Mouse (Mus musculus) hindbrain, postnatal 0 days (tissue): ENCODE measurements at regions not wholly inside any gene's neighbourhood (a gene's known extent, or its start where the extent isn't known, plus 50 kb on each side); places are given as distances from the start of the nearest gene placed in this dataset.

Experiments
- ATAC-seq: fragments of 200-750 bp; cut with Nextera tagmentation; 2 replicates; pipeline ENCODE4 v1.8.0; 2017; ENCODE audit warnings: mild to moderate bottlenecking, moderate TSS enrichment, moderate library complexity
- DNase-seq: peaks from one replicate; pipeline ENCODE4 v3.0.0-alpha.2; 2015; ENCODE audit warnings: low spot score
- H3K27ac ChIP-seq: fragments of 300-500 bp; sonication (generic); 2 replicates; pipeline ENCODE4 v1.5.1; 2014; ENCODE audit warnings: mild to moderate bottlenecking
- H3K27me3 ChIP-seq: fragments of 300-500 bp; sonication (generic); 2 replicates; pipeline ENCODE4 v1.6.1; 2014; ENCODE audit warnings: low read length, mixed read lengths; ENCODE audit not compliant: insufficient read depth
- H3K36me3 ChIP-seq: fragments of 300-500 bp; sonication (generic); 2 replicates; pipeline ENCODE4 v1.6.1; 2014; ENCODE audit warnings: low read length, mixed read lengths; ENCODE audit not compliant: insufficient read depth
- H3K4me1 ChIP-seq: fragments of 300-500 bp; sonication (generic); 2 replicates; pipeline ENCODE4 v1.6.1; 2014; ENCODE audit warnings: antibody characterized with exemption, low read length, mixed read lengths; ENCODE audit not compliant: insufficient read depth
- H3K4me2 ChIP-seq: fragments of 300-500 bp; sonication (generic); 2 replicates; pipeline ENCODE4 v1.6.1; 2014; ENCODE audit warnings: low read depth, mild to moderate bottlenecking, low read length, moderate library complexity, mixed read lengths
- H3K4me3 ChIP-seq: fragments of 300-500 bp; sonication (generic); 2 replicates; pipeline ENCODE4 v1.5.1; 2014; ENCODE audit warnings: low read length
- H3K9ac ChIP-seq: fragments of 300-500 bp; sonication (generic); replicated peaks from 2 replicates; pipeline ENCODE4 v1.6.1; 2014; ENCODE audit warnings: mild to moderate bottlenecking, low read length, moderate library complexity, mixed read lengths
- H3K9me3 ChIP-seq: fragments of 300-500 bp; sonication (generic); 2 replicates; pipeline ENCODE4 v1.6.1; 2016; ENCODE audit warnings: low read length, mixed read lengths
- CTCF ChIP-seq: IDR thresholded peaks from 2 replicates; pipeline ENCODE4 v1.5.1; 2016; ENCODE audit warnings: antibody characterized with exemption, control low read depth, low read depth
- WGBS: fragments of 180-500 bp; shearing (Covaris S2); extraction: QIAGEN DNeasy Blood & Tissue Kit; methylation state at CpG from one replicate; pipeline ENCODE4 v1.1.7; 2014; 5-methylcytosine and 5-hydroxymethylcytosine counted together

- H3K4me1 ChIP-seq = no peaks in the 10 kb centered on the region
- no peak overlapping the region for H3K4me3 ChIP-seq
- no peaks in the 10 kb centered on the region for H3K36me3 ChIP-seq
- no peaks in the 10 kb centered on the region for H3K27me3 ChIP-seq
- WGBS = 43% methylated on average over 1 of the region's 1 CpGs
- TF ChIP-seq CTCF = no peak
- H3K27ac ChIP-seq = no peak overlapping the region
- ATAC-seq (no peak), DNase-seq (no peak)
- no peak overlapping the region for H3K4me2 ChIP-seq
- H3K9me3 ChIP-seq = no peaks in the 10 kb centered on the region
- H3K9ac ChIP-seq = no peak overlapping the region
Measured at GRCm38 (mm10) chr4:71187801-71188200, 570.0 kb downstream of the Gm11232 start.

GRCm38 (mm10) chr4:71177661-71178060, 580.1 kb downstream of the Gm11232 start:
- DNase-seq (no peak), ATAC-seq (no peak)
- Histone ChIP-seq H3K27me3 (no peaks in the 10 kb centered on the region), H3K4me2 (no peak overlapping the region), H3K4me1 (no peaks in the 10 kb centered on the region), H3K9me3 (no peaks in the 10 kb centered on the region), H3K4me3 (no peak overlapping the region), H3K36me3 (no peaks in the 10 kb centered on the region), H3K9ac (no peak overlapping the region), H3K27ac (no peak overlapping the region)
- WGBS = 90% methylated on average over 2 of the region's 2 CpGs
- no peak for TF ChIP-seq CTCF

- Histone ChIP-seq H3K9me3 (no peaks in the 10 kb centered on the region), H3K4me3 (no peak overlapping the region), H3K4me1 (no peaks in the 10 kb centered on the region), H3K27ac (no peak overlapping the region), H3K9ac (no peak overlapping the region), H3K4me2 (no peak overlapping the region), H3K36me3 (no peaks in the 10 kb centered on the region), H3K27me3 (no peaks in the 10 kb centered on the region)
- ATAC-seq = no peak
- peak; percentile 1 for DNase-seq
- no peak for TF ChIP-seq CTCF
Measured at GRCm38 (mm10) chr4:71165802-71166201, 592.0 kb downstream of the Gm11232 start.

- Histone ChIP-seq H3K27me3 (no peaks in the 10 kb centered on the region), H3K4me3 (no peak overlapping the region), H3K4me2 (no peak overlapping the region), H3K9ac (no peak overlapping the region), H3K4me1 (no peaks in the 10 kb centered on the region), H3K27ac (no peak overlapping the region), H3K9me3 (no peaks in the 10 kb centered on the region), H3K36me3 (no peaks in the 10 kb centered on the region)
- TF ChIP-seq CTCF = no peak
- DNase-seq = no peak
- no peak for ATAC-seq
- 35% methylated on average over 1 of the region's 1 CpGs for WGBS
Measured at GRCm38 (mm10) chr4:71131670-71132317, 597.0 kb upstream of the Megf9 start.

- TF ChIP-seq CTCF = no peak
- no peaks in the 10 kb centered on the region for H3K9me3 ChIP-seq
- ATAC-seq (peak; percentile 82; the same call in 1 of the 2 replicates), DNase-seq (peak; percentile 58)
- 31% methylated on average over 7 of the region's 7 CpGs for WGBS
- no peak overlapping the region for H3K9ac ChIP-seq
- H3K27ac ChIP-seq = no peak overlapping the region
- no peaks in the 10 kb centered on the region for H3K36me3 ChIP-seq
- no peaks in the 10 kb centered on the region for H3K27me3 ChIP-seq
- no peak overlapping the region for H3K4me2 ChIP-seq
- no peak overlapping the region for H3K4me3 ChIP-seq
- no peaks in the 10 kb centered on the region for H3K4me1 ChIP-seq
Measured at GRCm38 (mm10) chr4:71130946-71131669, 596.3 kb upstream of the Megf9 start.

DNA sequence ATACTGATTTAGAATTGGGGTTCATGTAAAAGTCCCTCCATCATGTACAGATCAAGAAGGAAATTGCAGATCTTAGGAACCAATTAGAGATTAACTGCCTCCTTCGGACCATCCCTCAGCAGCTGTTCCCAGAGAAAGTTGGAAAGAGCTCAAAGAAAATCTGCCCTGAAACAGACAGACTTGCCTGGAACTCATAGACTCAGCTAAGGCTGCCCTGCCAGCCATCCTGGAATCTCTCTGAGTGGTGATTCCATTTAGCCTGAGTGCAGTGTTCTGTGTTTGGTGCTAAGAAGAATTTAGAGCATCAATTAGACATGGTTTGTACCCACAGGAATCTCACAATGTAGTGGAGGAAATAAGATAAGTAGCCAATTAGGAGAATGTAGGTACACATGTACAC, 594.5 kb upstream of the Megf9 start:
- Histone ChIP-seq H3K9me3 (no peaks in the 10 kb centered on the region), H3K27me3 (no peaks in the 10 kb centered on the region), H3K4me2 (no peak overlapping the region), H3K36me3 (no peaks in the 10 kb centered on the region), H3K4me1 (no peaks in the 10 kb centered on the region), H3K4me3 (no peak overlapping the region), H3K9ac (no peak overlapping the region), H3K27ac (no peak overlapping the region)
- WGBS = 29% methylated on average over 1 of the region's 1 CpGs
- TF ChIP-seq CTCF = no peak
- DNase-seq (peak; percentile 44), ATAC-seq (no peak)
